Mouse (Mus musculus) myocyte (in vitro differentiated cells): Measurements from ENCODE around the gene Ntrk2. TPM values are rescaled to one million over a fixed set of nuclear protein-coding genes. Genes with fewer than 3 reads are reported as not detected.

Source experiments
- H3K27me3 ChIP-seq: one replicate; pipeline ENCODE4 v1.6.1; 2011; ENCODE audit not compliant: control insufficient read depth, insufficient read depth, insufficient read length
- H3K36me3 ChIP-seq: one replicate; pipeline ENCODE4 v1.6.1; 2011; ENCODE audit not compliant: control insufficient read depth, insufficient read depth
- H3K4me2 ChIP-seq: one replicate; pipeline ENCODE4 v1.6.1; 2011; ENCODE audit warnings: low read depth, control low read depth
- H3K4me3 ChIP-seq: one replicate; pipeline ENCODE4 v1.5.1; 2011; ENCODE audit warnings: mild to moderate bottlenecking, control low read depth, moderate library complexity
- H3K79me2 ChIP-seq: one replicate; pipeline ENCODE4 v1.6.1; 2011; ENCODE audit not compliant: control insufficient read depth, insufficient read depth
- H3ac ChIP-seq: one replicate; pipeline ENCODE4 v1.6.1; 2011; ENCODE audit not compliant: control insufficient read depth, insufficient read length
- CEBPB ChIP-seq: IDR thresholded peaks from 2 replicates; pipeline ENCODE4 v1.6.1; 2011; ENCODE audit warnings: mild to moderate bottlenecking, moderate library complexity; ENCODE audit not compliant: poor library complexity, insufficient read depth, severe bottlenecking
- E2F4 ChIP-seq: IDR thresholded peaks from one replicate; pipeline ENCODE4 v1.6.1; 2011; ENCODE audit warnings: mild to moderate bottlenecking, control low read depth, moderate library complexity; ENCODE audit not compliant: insufficient read depth
- MAX ChIP-seq: IDR thresholded peaks from one replicate; pipeline ENCODE4 v1.6.1; 2011; ENCODE audit warnings: low read depth, mild to moderate bottlenecking, control low read depth
- MYOD1 ChIP-seq, 3 experiments: IDR thresholded peaks; one replicate each; pipeline ENCODE4 v1.6.1; 2011; ENCODE audit warnings: control low read depth in 2 of 3, low read depth in 2 of 3, mild to moderate bottlenecking in 2 of 3, moderate library complexity in 1 of 3; ENCODE audit not compliant: insufficient read length in 2 of 3, control insufficient read depth in 1 of 3
- MYOG ChIP-seq, 3 experiments: IDR thresholded peaks; one replicate each; pipeline ENCODE4 v1.6.1; 2011; ENCODE audit warnings: control low read depth in 2 of 3, low read depth in 2 of 3, mild to moderate bottlenecking in 2 of 3; ENCODE audit not compliant: insufficient read length in 2 of 3, control insufficient read depth in 1 of 3, insufficient read depth in 1 of 3
- POLR2A ChIP-seq: IDR thresholded peaks from one replicate; pipeline ENCODE4 v1.6.1; 2011; ENCODE audit warnings: low read depth, mild to moderate bottlenecking, control low read depth, moderate library complexity; ENCODE audit not compliant: insufficient read length
- POLR2AphosphoS2 ChIP-seq: IDR thresholded peaks from one replicate; pipeline ENCODE4 v1.6.1; 2011; ENCODE audit warnings: low read depth, control low read depth; ENCODE audit not compliant: insufficient read length
- REST ChIP-seq: IDR thresholded peaks from one replicate; pipeline ENCODE4 v1.6.1; 2011; ENCODE audit warnings: mild to moderate bottlenecking, control low read depth, moderate library complexity; ENCODE audit not compliant: insufficient read depth, insufficient read length
- SRF ChIP-seq: IDR thresholded peaks from one replicate; pipeline ENCODE4 v1.6.1; 2011; ENCODE audit warnings: low read depth; ENCODE audit not compliant: control insufficient read depth, insufficient read length
- TCF12 ChIP-seq: IDR thresholded peaks from one replicate; pipeline ENCODE4 v1.6.1; 2011; ENCODE audit warnings: mild to moderate bottlenecking, control low read depth; ENCODE audit not compliant: poor library complexity, insufficient read depth, severe bottlenecking
- TCF3 ChIP-seq: IDR thresholded peaks from one replicate; pipeline ENCODE4 v1.6.1; 2011; ENCODE audit warnings: low read depth, control low read depth; ENCODE audit not compliant: insufficient read length
- USF1 ChIP-seq: IDR thresholded peaks from one replicate; pipeline ENCODE4 v1.6.1; 2011; ENCODE audit warnings: low read depth, mild to moderate bottlenecking, control low read depth, moderate library complexity
- polyA plus RNA-seq: library from polyadenylated mRNA; unstranded; fragments of >200 nt; fragmentation: generic; extraction: Trizol; gene quantifications from one replicate; pipeline ENCODE4 v1.2.1, GENCODE M21; 2012; ENCODE audit warnings: missing spikeins

The Ntrk2 gene
- polyA plus RNA-seq, 1 experiment: not detected

DNA sequence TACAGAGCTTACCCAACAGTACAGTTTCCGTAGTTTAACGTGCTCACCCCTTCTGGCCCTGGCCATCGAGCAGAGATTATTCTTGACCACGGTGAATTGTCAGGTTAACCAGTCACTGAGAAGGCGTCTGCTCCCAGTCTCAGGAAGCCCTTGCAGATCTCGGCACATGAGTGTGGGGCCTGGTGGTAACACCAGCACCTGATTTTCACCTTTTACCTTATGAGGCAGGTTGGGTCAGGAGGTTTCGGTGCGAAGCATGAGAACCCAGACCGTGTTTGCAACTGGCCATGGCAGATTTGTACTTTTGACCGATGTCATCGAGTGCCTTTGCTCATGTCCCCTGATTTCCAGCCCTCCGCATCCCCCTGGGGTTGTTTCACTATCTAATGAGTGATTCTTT lies 131.5 kb downstream of the Ntrk2 start:
- no peaks in the 10 kb centered on the region for H3K27me3 ChIP-seq
- TF ChIP-seq MAX (no peak), TCF12 (no peak), TCF3 (no peak), E2F4 (no peak), MYOG (IDR thresholded peaks at IDR 0.05; ENCODE audit: control insufficient read depth in 1 of 3, insufficient read depth in 1 of 3, insufficient read length in 2 of 3, low read depth in 2 of 3) (no peak), REST (no peak), MYOD1 (IDR thresholded peaks at IDR 0.05; ENCODE audit: control insufficient read depth in 1 of 3, insufficient read length in 2 of 3, low read depth in 2 of 3) (no peak), POLR2AphosphoS2 (no peak), SRF (no peak), USF1 (no peak), POLR2A (no peak), CEBPB (no peak)
- H3K4me3 ChIP-seq: no peak overlapping the region
- H3ac ChIP-seq: no peak overlapping the region
- H3K4me2 ChIP-seq: no peak overlapping the region
- no peaks in the 10 kb centered on the region for H3K36me3 ChIP-seq
- H3K79me2 ChIP-seq: no peaks in the 10 kb centered on the region

DNA sequence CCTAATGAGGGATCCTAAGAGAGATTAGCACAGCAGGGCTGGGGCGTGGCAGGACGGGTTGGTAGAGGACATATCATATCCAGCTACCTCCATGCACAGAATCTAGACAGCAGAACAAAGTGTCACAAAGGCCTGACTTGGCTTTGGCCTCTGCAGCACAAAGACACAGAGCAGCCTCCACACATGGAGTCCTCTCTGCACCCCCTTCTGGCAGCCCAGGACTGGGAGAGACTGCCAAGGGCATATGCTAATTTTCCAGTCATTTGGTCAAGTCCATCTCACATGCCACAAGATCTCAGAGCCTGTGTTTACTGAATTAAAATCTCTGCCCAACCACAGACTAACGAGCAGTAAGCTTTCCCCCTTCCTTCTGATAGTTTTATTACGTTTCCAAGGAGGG lies 132.1 kb downstream of the Ntrk2 start:
- Histone ChIP-seq H3K27me3 (no peaks in the 10 kb centered on the region), H3K4me2 (no peak overlapping the region), H3K36me3 (no peaks in the 10 kb centered on the region), H3K79me2 (no peaks in the 10 kb centered on the region), H3ac (no peak overlapping the region), H3K4me3 (no peak overlapping the region)
- TF ChIP-seq USF1 (no peak), E2F4 (no peak), SRF (no peak), POLR2A (no peak), MYOD1 (IDR thresholded peaks at IDR 0.05; ENCODE audit: control insufficient read depth in 1 of 3, insufficient read length in 2 of 3, low read depth in 2 of 3) (no peak), POLR2AphosphoS2 (no peak), CEBPB (no peak), MYOG (IDR thresholded peaks at IDR 0.05; ENCODE audit: control insufficient read depth in 1 of 3, insufficient read depth in 1 of 3, insufficient read length in 2 of 3, low read depth in 2 of 3) (no peak), TCF12 (no peak), REST (no peak), MAX (no peak), TCF3 (no peak)

DNA sequence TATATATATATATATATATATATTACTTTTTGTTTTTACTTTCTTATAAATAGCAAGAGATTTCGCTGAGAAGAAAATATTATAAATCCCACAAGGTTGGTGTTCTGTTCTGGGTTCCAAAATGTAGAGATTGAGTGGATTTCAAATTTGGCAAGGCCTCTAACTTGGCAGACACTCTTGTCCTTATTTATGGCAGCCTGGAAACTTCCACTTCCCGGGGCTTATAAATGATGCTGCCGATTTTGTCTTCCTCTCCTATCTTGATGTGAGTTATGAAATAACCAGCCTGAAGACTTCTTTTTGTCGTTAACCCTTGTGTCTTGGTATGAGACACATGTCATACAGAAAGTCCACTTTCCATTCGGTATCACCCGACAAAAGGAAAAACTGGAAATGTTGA lies 133.8 kb downstream of the Ntrk2 start:
- H3K79me2 ChIP-seq: no peaks in the 10 kb centered on the region
- H3ac ChIP-seq: no peak overlapping the region
- H3K36me3 ChIP-seq: no peaks in the 10 kb centered on the region
- TF ChIP-seq POLR2AphosphoS2 (no peak), SRF (no peak), USF1 (no peak), MYOD1 (IDR thresholded peaks at IDR 0.05; ENCODE audit: control insufficient read depth in 1 of 3, insufficient read length in 2 of 3, low read depth in 2 of 3) (no peak), MYOG (IDR thresholded peaks at IDR 0.05; ENCODE audit: control insufficient read depth in 1 of 3, insufficient read depth in 1 of 3, insufficient read length in 2 of 3, low read depth in 2 of 3) (no peak), TCF12 (no peak), E2F4 (no peak), MAX (no peak), REST (no peak), CEBPB (no peak), TCF3 (no peak), POLR2A (no peak)
- H3K4me2 ChIP-seq: no peak overlapping the region
- no peaks in the 10 kb centered on the region for H3K27me3 ChIP-seq
- no peak overlapping the region for H3K4me3 ChIP-seq

DNA sequence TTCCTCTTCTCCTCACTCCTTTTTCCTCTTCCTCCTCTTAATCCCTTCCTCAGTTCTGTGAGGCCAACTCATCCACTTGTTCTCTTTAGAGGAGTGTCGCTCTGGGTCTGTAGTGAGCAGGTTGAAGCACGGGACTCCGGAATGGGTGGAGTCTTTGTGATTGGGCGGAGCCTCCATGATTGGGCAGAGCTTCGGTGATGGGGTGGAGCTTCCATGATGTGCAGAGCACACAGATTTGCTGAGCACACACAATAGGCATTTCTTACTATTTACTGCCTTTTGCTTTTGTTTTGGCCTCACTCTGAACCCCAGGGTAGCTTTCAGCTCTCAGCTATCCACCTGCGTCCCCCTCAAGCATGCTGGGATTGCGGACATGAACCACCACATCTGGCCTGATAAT lies 134.4 kb downstream of the Ntrk2 start:
- no peak for TF ChIP-seq MYOD1 (IDR thresholded peaks at IDR 0.05; ENCODE audit: control insufficient read depth in 1 of 3, insufficient read length in 2 of 3, low read depth in 2 of 3)
- no peaks in the 10 kb centered on the region for H3K79me2 ChIP-seq

DNA sequence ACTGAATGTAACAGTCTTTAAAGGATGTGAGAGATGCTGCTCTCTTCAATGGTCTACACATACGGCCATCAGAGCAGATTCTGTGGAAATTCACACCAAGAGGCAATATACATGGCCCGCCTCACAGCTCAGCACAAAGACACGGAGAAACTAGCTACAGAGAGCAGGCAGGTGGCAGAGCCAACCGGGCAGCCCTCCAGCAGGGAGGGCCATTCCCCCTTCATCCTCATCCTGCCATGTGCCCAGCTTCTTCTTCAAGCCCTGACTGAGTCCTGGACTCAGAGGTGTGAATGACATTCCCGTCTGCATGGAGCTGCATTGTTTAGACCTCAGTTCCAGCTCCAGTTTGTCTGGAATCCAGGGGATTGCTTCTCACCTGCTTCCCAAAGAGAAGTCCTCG lies 139.4 kb downstream of the Ntrk2 start:
- TF ChIP-seq MAX (no peak), TCF12 (no peak), SRF (no peak), MYOG (IDR thresholded peaks at IDR 0.05; ENCODE audit: control insufficient read depth in 1 of 3, insufficient read depth in 1 of 3, insufficient read length in 2 of 3, low read depth in 2 of 3) (no peak)
- H3K27me3 ChIP-seq: no peaks in the 10 kb centered on the region
- no peak overlapping the region for H3ac ChIP-seq
- H3K4me2 ChIP-seq: no peak overlapping the region
- no peaks in the 10 kb centered on the region for H3K36me3 ChIP-seq
- no peaks in the 10 kb centered on the region for H3K79me2 ChIP-seq
- H3K4me3 ChIP-seq: no peak overlapping the region

More for the DNA sequence above, 134.4 kb downstream of the Ntrk2 start:
- Histone ChIP-seq H3K36me3 (no peaks in the 10 kb centered on the region), H3K4me2 (no peak overlapping the region), H3ac (no peak overlapping the region), H3K4me3 (no peak overlapping the region), H3K27me3 (no peaks in the 10 kb centered on the region)
